Mouse (Mus musculus): ENCODE measurements at regions not wholly inside any gene's neighbourhood (a gene's known extent, or its start where the extent isn't known, plus 50 kb on each side); places are given as distances from the start of the nearest gene placed in this dataset.

DNA sequence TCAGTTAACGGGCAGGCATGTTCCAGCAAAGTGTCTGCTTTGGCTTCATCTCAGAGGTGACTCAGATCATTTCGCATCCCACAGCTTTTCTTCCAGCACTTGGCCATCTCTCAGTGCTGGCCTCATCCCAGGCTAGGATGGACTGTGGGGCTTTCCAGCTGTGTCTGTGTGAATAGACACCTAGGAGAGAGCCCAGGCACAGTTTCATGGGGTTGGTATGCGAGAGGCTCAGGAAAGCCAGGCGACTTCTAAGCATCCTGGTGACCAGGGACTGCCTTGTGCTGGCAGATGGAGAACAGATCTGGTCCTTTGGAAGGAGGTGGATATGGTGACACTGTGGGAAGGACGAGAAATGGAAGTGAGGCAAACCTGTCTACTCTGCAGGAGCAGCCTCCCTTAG, 182.9 kb downstream of the Cd83 start:
- no peak for DNase-seq (ENCODE audit: low read depth, low spot score)

DNA sequence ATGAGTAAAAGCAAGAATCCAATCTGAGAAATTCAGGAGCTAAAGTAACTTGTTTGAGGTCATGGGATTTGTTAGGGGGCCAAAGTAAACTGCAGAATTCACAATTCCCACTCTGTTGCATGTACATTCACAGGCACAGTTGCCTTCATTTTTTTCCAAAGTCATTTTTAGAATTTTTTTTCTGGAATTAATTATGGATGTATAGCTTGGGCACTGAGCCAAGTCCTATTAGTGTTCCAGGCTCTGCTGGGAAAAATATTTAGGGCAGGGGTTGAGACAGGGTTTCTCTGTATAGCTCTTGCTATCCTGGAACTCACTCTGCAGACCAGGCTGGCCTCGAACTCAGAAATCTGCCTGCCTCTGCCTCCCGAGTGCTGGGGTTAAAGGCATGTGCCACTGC, 188.3 kb downstream of the Cd83 start:
- no peak for DNase-seq (ENCODE audit: low read depth, low spot score)

DNA sequence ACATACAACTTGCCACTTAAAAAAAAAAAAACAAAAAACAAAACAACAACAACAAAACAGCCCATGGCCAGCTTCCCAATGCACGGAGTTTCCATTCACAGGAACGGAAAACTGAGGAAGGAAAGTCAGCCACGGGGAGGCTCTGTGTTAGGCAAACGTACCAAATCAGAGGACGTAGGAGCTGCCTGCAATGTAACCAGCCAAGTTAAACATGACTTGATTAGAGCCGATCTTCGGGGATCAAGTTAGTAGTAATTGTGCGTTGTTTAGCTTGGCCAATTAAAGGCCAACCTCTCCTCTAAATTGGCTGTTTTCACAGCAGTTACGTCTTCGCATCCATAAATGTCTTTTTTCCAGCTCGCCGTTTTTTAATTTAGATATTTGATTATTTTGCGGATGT, 190.7 kb downstream of the Cd83 start:
- DNase-seq (ENCODE audit: low read depth, low spot score) = no peak

DNA sequence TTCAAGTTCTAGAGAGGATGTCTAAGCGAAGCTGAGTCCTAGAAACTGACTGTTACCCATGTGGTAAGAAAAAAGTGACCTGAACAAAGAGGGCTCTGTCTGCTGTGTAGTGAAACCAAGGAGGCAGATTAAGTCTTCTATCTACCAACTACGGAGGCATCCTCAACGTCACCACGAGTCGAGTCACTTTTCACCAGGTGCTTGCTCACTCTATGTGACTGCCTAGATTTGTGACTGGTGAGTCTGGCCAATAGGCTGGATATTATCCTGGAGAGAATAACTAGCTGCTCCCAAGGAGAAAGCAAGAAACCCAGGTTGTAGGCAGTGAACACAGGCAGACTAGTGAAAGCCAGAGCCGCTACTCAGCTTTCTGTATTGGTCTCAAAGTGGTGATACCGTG, 191.2 kb downstream of the Cd83 start:
- DNase-seq (ENCODE audit: low read depth, low spot score) = no peak

DNA sequence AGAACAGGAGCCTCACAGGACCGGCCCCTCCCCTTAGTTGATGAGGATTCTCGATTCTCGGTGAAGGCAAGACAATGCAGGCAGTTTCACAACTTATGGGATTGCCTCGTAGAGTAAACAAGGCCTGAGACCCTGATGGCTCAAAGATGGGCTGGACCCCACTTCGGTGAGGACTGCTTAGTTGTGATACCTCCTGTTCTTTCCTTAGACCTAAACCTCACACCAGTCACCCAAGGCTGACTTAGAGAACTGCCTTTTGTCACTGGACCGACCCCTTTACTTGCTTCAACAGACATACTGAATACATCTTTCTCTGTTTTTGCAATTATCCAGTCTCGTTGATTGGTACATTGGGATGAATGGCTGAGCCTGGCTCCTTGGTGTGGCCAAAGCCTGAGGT, 192.1 kb downstream of the Cd83 start:
- DNase-seq (ENCODE audit: low read depth, low spot score) = no peak

DNA sequence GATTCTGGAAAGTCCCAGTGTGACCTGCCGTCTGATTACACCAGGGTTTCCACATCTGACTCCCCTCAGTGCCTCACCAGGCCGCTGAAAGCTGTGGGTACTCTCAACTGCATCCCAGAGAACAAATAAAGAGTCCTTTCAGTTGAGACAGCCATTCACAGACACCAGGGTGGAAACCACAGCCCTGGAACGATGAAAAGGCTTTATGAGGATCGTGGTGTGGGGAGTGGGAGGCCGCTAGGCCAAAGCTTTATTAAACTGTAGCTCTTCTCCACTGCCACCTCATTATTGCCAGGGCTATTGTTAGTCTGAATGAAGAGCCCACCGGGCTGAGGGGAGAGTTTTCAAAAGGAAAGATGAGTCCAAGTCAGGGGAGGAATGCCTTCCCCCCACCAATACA, 202.8 kb downstream of the Cd83 start:
- peak; percentile 34 for DNase-seq (ENCODE audit: low read depth, low spot score)

DNA sequence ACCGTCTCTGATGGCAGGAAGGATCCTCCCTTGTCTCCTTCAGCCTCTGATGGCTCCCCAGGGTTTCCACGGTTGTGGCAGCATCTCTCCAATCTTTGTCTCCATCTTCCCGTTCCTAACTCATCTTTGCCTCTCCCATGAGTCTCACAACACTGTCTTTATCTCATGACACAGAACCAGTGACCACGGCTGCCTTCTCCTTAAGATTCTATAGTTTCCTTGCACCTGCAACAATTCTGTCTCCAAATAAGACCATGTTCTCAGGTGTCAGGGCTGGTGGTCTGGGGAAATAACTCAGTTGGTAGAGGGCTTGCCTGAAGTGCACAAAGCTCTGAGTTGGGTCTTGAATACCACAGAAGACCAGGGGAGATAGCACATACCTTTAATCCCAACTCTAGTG, 203.8 kb downstream of the Cd83 start:
- DNase-seq (ENCODE audit: low read depth, low spot score) = no peak

DNA sequence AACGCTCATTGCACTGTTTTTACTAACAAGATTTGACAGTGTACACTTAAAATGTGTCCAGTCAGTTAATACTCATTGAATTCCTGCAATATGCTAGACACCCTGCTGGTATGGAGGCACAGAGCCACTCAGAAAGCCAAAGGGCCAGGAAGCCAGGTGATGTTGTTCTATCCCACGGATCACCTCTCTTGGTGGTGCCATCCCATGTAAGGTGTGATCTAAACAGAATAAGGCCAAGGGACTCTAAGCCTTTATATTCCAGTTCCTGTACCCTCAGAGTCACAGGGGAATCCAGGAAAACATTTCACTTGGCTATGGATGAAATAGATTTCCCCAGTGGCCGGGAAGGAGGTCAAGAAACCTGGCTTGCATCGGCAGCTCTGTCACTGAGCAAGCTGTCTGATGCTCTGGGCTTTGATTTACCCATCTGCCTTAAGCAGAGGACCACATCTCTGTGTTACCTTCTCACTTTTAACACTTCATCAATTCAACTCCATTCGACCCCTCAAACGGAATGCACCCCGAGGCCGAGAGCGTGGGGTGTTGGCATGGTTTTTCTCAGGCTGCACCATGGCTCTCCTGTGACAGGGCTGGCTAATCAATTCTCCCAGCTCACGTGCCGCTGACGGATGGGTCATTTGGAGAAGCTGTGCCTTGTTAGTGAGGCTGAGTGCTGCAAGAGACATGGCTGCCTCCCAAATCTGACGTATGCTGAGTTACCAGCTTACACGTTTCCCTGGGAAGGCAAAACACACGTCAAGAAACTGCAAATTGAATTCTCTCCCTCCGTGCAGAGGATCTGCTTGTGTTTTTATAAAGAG, 205.9 kb downstream of the Cd83 start:
- peak; percentile 52 for DNase-seq (ENCODE audit: low read depth, low spot score)

DNA sequence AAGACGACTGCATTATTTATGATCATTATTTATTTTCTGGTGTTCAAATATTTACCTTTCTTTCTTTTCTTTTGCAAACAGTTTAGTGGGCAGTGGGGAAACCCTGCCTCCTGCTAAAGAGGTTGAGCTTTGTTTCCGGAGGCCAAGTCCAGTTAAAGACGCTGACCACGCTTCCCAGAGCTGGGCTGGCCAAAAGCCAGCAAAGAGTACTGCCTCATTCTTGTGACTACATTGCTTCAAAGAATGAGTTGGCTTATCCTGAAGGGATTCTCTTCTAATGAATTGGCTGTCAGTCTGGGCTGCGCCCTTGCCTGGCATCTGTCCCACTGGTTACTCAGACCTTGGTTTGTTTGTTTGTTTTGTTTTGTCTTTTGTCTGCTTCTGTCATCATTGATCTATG, 207.2 kb downstream of the Cd83 start:
- DNase-seq (ENCODE audit: low read depth, low spot score) = no peak

DNA sequence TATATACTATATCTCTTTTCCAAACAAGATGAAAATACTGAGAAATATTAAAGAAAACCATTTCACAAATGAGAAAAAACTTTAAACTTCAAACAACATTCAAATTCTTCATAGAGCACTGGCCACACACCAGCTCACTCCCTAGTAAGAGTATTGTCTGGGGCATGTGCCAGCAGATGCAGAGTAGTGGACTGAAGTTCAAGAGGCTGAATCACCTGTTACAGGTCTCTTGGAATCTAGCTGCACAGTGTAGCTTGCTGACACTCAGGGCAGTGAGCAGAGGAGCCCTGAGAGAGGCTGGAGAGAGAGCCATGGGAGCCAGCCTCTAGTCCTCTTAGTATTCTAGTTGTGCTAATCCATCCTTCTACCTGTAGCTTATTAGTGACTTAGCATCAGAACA, 208.4 kb downstream of the Cd83 start:
- no peak for DNase-seq (ENCODE audit: low read depth, low spot score)

DNA sequence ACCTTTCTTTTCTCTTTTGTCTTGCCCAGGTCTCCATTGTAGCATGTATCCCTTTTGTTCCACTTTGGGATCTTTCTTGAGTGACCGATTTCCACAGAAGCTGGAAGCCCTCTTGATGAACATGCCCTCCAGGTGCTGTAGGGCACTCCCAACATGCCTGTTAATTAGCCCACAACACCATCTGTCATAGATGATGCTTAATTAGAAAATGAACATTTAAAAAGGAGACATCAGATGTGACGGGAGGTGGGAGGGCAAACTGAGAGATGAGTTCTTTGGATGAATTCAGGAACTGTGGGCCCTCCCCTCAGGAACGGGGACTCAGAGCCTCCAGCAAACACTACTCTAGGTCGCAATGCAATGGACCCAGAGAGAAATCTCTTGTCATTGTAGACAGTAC, 209.8 kb downstream of the Cd83 start:
- no peak for DNase-seq (ENCODE audit: low read depth, low spot score)

DNA sequence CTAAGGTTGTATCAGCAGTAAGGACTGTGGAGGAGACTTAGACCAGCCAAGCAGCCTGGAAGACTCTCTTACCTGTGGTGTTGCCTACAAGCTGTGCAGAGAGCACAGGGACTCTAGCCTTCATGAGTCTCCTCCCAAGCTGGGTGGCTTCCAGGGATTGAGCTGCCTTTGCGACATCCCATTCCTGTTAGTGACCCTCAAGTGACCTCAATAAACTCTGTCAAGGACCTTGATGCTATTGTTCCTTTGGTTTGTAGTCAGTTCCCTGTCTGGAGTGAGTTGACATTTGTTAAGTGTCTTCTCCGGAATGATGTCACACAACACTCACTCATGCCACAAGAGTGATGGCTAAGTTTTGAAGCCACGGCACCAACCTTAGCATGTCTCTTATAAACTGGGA, 211.0 kb downstream of the Cd83 start:
- no peak for DNase-seq (ENCODE audit: low read depth, low spot score)

DNA sequence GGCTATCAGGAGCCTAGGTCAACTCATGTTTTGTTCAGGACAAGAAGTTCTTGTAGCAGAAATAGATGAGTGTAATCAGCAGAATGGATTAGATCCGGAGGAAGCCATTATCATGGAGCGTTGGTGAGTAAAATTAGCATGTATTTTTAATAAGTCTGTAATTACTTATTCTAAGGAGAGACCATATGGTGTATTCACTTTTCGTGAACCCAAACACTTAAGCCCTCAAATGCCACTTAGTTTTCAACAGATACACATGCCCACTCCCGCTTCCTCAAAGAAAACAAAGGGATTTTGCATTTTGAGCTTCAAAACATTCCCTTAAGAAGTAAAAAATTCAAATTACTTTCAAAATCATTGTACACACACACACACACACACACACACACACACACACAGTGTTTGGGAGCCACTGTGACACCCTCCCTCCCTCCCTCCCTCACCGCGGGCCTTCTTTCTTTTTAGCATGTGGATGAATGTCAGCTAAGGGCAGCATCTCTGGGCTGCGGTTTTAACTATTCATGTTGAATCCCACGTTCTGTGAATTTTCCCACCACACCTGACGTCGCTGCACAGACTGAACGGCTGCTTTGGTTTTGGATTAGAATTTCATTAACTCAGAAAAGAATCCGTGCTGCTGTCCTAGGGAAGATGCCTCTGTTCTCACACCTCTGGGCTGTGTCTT, 217.4 kb downstream of the Cd83 start:
- no peak for DNase-seq (ENCODE audit: low read depth, low spot score)

DNA sequence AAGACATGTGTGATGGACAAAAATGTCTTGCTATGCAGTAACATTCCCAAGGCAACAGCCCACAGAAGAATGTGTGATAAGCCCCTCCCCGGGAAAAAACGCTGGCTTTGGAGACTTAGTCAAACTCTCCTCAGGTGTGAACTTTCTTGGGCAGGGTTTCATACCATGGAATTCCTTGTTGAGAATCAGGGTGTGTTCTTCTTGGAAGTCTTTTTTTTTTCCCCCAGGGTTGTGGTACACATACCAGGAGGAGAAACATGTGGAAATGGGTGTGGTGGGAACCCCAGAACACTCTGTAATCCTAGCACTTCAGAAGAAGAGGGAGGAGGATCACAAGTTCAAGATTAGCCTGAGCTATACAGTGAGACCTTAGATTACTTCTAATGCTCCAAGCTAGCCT, 228.3 kb downstream of the Cd83 start:
- DNase-seq (ENCODE audit: low read depth, low spot score) = no peak

DNA sequence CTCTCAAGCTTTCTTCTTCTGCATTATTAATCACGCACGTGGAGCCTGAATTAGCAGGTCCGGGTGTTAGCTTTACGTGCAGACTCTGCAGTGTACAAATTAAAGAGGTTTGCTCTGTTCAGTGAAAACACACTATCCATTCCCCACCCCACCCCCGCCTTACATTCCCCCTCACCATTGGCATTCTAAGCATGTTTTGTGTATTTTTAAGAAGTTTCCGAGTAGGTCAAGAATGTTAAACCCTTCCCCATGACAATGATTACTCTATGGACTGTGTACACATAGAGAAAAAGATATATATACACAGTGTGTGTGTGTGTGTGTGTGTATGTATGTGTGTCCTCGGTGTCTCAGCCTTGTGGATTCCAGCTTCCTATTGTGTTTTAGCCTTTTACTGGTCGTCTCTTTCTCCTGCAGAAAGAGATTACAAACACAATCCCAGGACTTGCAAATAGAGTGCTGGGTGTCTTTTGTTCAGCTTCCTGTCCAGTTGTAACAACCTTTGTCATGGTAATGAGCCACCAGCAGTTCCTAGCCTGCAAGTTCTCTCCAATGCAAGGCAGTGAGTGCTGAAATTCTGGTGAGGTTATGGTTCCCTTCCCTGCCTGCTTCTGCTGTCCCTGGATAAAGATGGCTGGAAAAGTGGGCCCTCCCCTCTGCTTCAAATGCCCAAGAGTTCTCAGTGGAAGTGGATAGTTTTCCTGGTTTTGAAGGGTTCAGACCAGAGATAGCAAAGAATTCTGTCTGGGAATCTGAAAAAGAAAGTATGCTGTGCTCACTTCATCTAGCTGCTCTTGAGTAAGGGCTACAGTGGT, 234.1 kb downstream of the Cd83 start:
- DNase-seq (ENCODE audit: low read depth, low spot score) = no peak

DNA sequence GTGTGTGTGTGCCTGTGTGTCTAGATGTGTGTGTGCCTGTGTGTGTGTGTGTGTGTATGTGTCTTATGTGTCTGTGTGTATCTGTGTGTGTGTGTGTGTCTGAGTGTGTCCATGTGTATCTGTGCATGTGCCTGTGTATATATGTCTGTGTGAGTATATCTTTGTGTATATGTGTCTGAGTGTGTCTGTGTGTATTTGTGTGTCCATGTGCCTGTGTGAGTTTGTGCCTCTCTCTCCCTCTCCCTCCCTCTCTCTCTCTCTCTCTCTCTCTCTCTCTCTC, 234.7 kb downstream of the Cd83 start:
- no peak for DNase-seq (ENCODE audit: low read depth, low spot score)

DNA sequence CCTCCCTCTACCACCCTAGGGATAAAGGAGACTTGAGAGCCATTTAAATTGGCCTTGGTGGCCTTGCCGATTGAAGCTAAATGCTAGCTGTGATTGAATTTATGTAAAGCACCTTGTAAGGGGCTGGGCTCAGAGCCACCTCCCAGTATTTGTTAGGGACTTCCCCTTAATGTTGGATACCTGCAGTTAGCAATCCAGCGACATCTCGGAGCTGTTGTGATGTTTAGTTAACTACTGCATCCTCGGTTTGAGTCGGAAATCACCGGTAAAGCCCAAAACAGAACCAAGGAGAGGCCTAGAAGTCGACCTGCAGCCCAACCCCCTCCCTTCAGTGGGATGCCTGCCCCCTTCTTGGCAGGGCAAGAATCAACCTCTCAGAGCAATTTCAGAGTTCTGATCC, 236.3 kb downstream of the Cd83 start:
- DNase-seq (ENCODE audit: low read depth, low spot score) = no peak

DNA sequence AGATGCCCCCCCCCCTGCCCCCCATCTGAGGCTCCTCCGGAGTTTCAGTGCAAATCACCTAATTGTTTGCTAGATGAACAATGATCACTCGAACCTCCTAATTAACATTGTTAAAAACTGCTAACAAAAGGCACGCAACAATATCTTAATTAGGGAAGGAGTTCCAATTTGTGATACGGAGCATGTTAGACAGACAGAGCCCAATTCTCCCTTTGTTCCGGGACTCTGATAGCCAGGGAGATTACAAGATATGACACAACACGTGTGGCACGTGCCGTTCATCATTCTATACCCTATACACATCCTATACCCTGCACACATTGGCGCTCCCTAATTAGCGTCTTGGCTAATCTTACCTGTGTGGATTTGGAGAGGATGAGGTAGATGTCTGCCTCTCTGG, 237.5 kb downstream of the Cd83 start:
- DNase-seq (ENCODE audit: low read depth, low spot score) = no peak

DNA sequence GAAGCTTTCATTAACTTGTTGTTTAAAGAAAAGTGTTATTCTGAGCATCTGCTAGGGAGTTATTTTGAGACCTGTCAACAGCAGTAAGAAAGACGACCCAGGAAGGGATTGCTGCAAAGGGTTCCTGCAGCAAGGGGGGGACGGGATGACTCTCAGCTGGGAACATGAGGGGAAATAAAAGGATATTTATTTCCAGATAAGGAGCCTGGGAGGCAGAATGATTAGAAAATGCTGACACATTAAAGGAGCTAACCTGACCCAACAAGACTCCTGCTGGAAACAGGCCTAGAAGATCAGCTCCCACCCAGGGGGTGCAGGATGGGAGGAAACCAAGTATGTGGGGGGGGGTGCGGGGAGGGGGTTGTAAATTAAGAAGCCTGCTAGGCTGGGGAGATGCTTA, 240.0 kb downstream of the Cd83 start:
- DNase-seq (ENCODE audit: low read depth, low spot score) = no peak

DNA sequence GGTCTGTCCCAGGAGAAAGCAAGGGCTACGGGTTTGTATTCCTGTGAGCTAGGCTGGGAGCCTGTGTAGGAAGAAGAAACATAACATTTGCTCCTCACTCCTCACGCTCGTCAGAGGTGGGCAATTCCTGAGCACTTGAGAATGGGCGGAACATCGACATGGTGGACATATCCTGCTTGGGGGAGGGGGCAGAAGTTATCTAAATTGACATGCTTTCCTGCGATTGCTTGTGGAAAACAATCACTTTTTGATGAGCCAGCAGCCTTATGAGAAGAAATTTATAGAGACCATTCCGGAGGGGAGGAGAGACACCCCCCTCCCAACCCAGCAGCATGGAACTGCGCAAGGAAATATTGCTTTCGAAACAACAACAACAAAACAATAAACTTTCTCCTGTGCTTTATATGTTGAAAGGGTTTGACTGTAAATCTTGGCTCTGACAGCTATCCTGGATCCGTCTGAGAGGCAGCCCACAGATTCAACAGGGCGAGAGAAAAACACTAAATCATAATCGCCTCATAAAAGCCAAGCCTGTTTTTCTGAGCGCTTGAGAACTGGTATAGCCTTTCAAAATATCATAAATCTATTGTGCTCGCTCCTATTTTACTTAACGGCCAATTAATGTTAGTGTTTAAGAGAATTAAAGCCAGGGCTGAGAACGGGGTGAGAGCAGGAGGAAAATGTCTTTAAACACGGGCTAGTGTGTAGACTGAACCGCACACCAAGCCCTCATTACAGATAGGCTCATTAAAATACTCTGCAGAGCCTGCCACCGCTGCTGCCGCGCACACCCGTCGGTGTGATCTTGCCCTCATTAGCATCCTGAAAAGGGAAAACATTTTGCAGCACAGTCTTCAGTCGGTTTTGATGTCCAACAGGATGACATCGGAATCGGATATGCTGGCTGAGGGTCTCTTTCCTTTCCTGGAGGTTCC, 242.0 kb downstream of the Cd83 start:
- peak; percentile 64 for DNase-seq (ENCODE audit: low read depth, low spot score)

DNA sequence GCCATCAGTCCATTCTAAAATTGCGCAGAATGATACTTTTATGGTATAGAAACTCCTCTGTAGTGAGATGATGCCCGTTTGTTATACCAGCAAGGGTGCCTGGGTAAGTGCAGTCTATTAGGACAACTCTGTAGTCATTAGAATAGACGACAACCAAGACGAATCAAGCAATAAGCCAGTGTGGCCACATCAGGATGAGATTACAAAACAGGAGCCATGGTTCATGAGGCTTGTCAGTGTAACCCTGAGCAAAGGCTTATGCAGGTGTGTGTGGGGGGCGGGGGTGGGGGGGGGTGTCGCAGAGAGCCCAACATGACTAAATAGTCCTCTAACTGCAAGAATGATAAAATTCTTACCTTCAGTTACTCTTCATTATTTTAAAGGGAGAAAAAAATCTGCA, 243.5 kb downstream of the Cd83 start:
- no peak for DNase-seq (ENCODE audit: low read depth, low spot score)

DNA sequence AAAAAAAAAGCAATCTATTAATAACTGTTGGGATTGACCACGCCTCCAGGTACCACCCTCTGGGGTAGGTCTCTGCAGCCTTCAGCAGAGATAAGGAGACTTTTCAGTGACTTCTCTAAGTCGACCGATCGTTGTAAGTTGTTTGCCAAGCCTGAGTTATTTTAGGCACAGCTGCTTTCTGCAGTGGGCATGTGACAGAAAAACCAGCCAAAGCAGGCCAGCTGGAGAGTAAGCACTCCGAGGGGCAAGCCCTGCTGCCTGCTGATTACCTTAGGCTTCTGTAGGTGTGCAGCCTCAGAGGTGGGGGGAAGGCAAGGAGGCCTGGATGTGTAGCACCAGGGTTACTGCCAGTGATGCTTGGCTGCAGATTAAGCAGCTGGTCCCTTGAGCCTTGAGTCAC, 246.0 kb downstream of the Cd83 start:
- DNase-seq (ENCODE audit: low read depth, low spot score) = no peak

All from forelimb bud, embryonic 11.5 days (tissue).